Mouse (Mus musculus) ES-E14 (cell line): ENCODE data around the gene Yars2.

Experiments used
- CHD2 ChIP-seq: IDR thresholded peaks from 2 replicates; pipeline ENCODE4 v1.6.1; 2014; ENCODE audit warnings: mild to moderate bottlenecking, low read depth, low read length, inconsistent platforms
- HCFC1 ChIP-seq: IDR thresholded peaks from 2 replicates; pipeline ENCODE4 v1.6.1; 2012; ENCODE audit warnings: low read length, inconsistent platforms, borderline replicate concordance; ENCODE audit not compliant: insufficient read depth
- MAFK ChIP-seq: IDR thresholded peaks from 2 replicates; pipeline ENCODE4 v1.6.1; 2014; ENCODE audit warnings: mild to moderate bottlenecking, low read depth, low read length, inconsistent platforms; ENCODE audit not compliant: insufficient read depth
- ZC3H11A ChIP-seq: IDR thresholded peaks from 2 replicates; pipeline ENCODE4 v1.6.1; 2012; ENCODE audit warnings: low read depth, mild to moderate bottlenecking, inconsistent platforms, low read length, borderline replicate concordance

GRCm38 (mm10) chr16:16262436-16262835 is 40.3 kb upstream of the Yars2 start:
- TF ChIP-seq ZC3H11A (no peak), CHD2 (no peak), HCFC1 (no peak), MAFK (no peak)
